Mouse (Mus musculus): Measurements from ENCODE around the gene Gm10271.

The Gm10271 gene

DNA sequence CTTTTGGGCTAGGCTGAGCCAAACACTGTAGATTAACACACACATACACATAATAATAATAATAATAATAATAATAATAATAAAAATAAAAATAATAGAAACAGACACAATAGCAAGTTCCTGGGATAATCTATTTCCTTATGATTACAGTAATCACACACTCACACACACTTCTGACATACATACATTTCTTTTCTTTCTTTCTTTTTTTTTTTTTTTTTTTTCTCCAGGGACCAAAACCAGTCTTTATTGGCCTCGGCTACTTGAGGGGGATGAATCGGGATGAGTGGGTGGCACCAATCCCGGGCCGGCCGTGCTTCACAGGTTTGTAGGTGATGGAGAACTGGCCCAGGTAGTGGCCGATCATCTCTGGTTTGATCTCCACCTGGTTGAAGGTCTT lies at the start of gene Gm10271:
TSS of gene Gm10271 (minus strand) at position 101 of the 400 bp plus-strand sequence.
- no peak for DNase-seq

DNA sequence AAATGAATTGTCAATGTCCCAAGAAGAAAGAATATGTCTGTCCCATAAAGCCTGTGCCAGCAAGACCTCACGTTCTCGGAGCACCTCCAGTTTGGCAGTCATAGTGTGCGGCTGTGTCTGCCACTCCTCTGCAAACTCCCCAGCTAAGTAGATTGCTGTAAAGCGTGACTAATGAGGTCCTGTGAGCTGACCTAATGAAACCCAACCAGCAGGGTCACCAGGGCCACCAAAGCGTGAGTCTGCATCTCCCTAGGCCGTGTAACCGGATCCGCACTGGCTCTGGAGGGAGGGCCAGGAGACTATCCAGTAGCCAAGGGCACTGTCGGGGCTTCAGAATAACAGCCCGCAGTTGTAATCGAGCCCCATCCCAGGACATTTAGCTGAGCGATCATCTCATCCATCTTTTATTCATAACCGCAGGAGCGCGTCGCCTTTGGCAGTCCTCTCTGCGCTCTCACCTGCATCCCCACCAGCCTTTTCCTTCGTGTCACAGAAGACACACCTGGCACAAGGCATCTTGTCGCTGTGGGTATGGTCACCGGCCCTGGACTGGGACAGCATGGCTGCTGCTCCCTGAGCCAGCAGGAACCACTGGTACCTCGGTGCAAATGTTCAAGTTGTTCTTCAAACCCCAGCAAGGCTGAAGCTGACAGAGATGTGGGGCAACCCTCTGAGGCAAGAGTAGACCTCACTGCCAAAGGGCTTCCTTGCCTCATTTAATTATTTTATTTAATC lies 48.8 kb upstream of the Gm10271 start:
- peak; percentile 68 to 74 for DNase-seq

- DNase-seq, result no peak
Measured at GRCm38 (mm10) chr10:117018281-117018840, 46.0 kb upstream of the Gm10271 start.

DNA sequence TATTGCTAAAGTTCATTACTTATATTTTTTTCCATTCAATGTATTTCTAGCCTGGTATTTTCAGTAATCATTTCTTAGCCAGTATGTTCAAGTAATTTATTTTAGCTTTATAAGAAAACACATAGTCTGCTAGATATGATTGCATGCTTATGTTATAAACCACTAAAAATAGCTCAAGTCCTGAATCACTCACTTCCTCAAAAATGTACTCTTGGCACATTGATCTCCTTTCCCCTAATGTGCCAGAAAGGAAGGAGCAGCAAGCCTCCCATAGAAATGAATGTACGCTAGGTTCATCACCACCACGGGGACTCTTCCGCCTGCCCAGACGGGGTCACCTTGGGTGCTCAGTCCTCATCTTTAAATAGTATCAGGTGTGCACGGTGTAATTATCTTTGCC lies 42.2 kb upstream of the Gm10271 start:
- no peak for DNase-seq

DNA sequence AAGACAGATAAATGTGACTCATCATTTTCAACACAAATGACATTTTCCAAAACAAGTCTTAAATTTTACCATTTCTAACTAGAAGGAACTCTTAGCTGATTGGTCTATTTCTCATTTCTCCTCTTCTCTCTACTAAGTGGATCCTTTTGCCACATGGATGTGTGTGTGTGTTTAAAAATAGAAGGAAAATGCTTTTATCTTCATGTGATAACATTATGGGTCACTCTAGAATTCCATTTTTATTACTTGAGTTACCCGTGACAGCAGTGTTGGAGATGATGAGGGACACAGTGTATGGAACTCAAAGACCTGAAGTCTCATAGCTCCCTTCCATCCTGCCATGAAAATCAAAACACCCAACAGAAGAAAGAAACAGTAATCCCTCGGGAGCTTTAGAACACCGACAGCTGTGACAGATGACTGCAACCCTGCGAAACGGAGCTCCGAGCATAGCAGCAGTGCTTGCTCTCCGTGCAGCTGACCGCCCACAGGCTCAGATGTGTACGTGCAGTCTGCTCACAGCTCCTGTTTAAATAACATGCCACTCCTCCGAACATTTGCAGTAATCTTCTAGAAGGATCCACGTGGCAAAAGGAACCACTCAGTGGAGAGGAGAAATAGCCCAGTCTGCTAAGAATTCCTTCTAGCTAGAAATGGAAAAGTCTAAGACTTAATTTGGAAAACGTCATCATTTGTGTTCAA lies 41.4 kb upstream of the Gm10271 start:
- DNase-seq, result no peak

DNA sequence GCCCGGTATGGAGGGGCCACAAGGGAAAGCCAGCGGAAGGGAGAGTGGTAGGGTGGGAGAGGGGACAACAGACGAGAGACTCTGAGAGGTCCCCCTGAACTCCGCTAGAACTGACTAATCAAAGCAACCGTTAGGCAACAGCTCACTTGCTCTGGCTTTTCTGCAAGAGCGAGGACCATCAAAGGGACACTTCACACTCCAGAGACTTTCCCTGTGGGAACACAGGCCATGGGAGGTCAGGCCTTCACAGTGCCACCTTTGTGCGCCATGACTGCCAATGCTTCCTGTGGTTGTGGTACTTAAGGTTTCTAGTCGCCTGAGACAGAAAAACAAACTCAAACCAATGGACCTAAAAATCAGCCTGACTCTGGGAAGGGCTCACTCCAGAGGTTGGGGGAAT lies 38.6 kb upstream of the Gm10271 start:
- no peak for DNase-seq

GRCm38 (mm10) chr10:117009691-117010090 lies 37.3 kb upstream of the Gm10271 start:
- peak; percentile 42 to 54 for DNase-seq

DNA sequence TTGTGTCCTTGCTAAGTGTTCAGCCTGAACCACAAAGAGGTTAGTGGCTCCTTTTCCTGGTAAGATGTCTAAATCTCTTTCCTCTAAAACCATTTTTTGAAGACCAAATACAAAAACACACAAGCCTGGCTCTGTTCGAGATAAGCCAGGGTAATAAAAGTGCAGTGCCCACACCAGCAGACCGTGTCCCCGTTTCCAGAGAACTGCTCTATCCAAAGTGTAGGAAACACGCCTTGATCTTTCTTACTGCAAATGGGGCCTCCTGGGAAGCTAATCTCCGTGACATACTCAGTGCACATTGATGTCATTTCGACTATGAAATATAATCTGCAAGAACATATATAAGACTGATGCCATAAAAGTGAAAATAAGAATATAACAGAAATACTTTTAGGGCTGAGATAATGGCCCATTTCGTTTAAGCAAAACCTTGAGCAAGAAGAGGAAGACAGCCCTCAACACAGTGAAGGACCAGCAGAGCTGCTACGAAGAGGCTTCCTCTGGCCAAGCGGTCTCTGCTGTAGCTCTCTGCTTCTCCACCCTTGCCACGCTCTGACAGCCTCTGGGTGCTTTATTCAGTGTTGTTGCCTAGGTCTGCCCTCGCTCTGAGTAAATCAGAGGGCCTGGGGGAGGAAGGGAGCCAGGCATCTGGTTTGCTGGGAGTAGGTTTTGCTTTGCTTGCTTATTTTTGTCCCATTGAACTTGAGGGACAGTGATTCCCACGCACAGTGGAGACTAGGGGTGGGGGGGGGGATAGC lies 33.5 kb upstream of the Gm10271 start:
- DNase-seq, result no peak

DNA sequence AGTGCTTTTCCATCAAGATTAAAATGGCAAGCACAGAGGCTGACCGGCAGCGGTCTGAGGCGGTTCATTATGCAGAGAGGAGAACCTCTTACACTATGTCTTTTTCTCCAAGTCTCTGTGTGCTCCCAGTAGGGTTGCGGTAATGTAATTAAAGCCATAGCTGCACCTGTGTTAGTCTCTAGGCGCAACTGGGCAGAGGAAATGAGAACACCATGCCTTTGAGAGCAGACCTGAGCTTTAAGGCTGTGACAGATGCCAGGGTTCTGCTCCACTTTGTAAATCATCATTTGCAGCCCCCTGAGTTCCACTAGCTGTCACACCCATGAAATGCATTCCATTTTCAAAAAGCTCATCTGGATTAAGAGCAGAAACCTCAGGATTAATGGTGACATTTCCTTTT lies 32.3 kb upstream of the Gm10271 start:
- no peak for DNase-seq

GRCm38 (mm10) chr10:117000975-117001374 lies 28.6 kb upstream of the Gm10271 start:
- no peak for DNase-seq

DNA sequence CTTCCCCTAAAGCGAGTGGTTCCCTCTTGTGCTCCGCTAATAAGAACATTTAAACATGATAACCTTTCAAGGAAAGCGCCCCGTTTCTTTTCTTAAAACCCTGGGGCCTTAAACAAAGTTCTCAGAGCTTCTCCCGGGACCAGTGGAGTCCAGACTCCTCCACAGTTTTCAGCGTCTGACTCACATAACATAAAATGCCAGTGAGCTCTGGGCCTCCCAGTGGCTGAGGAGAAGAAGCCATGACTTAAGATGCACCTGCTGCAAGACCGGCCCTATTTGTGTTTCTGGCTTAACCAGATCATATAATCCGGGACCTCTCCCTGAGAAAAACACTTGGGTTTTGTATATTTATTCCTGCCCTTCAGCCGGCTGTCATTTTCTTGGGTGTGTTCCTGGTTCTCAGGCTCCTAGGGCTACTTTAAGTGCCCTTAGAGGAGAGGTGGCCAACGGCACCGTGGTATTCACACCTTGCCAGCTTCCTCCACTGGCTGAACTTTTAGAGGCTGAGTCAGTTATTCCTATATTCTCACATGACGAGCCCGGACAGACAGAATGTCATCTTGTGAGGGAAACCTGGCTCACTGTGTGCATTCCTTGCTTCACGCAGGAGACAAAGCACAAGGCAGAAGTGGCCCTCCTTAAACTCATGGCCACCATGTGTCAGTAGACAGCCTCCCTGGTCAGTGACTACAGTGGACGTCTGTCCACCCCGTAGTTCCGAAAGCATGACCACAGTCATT lies 26.5 kb upstream of the Gm10271 start:
- DNase-seq, result no peak

DNA sequence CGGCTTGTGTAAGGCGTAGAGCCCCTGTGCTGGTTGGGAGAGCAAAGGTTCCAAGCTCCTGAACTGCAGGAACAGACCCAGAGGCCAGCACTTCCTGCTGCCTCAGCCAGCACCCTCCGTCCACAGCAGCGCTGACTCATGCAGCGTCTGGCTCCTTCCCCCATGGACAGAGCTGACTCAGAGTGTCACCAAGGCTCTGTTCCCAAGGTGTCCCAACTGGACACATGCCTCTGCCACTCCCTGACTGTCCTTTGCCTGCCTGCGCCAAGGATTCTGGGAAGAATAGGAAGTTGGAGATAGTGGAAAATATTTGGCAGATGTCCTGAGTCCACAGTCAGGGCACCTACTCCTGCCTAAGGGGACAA lies 23.8 kb upstream of the Gm10271 start:
- DNase-seq, result peak; percentile 73 to 75

DNA sequence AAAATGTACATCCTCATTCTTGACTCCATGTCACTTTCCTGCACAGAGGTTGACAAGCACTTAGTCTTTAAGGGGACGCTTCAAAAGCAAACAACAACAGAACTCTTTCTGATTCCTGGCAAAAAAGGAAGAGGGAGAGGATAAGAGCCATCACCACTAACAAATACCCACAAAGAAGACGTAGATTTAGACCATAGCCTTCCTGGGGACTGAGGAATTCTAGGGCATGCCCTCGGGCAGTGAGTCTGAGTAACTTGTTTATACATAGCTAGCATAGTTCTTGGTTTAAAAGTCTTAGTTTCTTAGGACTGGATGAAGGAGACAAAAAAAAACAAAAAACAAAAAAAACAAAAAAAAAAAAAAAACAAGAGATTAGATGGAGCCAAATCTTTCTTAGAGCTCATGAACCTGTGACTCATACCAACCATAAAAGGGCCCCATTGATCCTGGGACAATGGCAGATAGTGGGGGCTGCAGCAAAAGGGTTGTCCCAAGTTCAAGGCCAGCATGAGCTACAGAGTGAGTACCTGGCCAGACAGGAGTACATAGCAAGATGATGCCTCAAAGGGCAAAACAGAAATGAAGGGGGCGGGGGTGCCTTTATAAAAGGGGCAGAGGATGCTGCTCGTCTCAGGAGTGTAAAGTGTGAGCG lies 23.3 kb upstream of the Gm10271 start:
- DNase-seq, result no peak

DNA sequence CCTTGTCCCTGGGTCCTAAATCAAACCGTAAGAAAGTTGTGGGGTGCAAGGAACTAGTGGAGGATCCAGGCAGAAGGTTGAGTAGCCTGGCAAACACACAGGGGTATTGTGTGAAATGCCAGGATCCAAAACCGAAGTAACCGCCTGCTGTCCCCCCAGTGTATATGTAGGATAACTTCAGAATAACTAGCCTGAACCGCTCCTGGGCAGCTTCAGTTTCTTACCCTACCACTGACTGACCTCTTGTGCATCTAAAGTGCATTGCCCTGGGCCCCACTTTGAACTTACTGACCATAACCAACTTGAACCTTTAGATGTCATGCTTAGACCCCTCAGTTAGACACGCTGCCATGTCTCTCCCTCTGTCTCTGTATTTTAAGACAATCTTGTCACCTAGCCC lies 22.8 kb upstream of the Gm10271 start:
- no peak for DNase-seq

GRCm38 (mm10) chr10:116993971-116994370 lies 21.6 kb upstream of the Gm10271 start:
- DNase-seq, result no peak

- no peak for DNase-seq
Measured at GRCm38 (mm10) chr10:116986264-116987082, 14.1 kb upstream of the Gm10271 start, which contains the start of gene Best3. TSS of gene Best3 (plus strand) at chr10:116986314.

- DNase-seq, result no peak
Measured at GRCm38 (mm10) chr10:116984836-116985235, 12.4 kb upstream of the Gm10271 start.

GRCm38 (mm10) chr10:116982526-116982925 lies 10.1 kb upstream of the Gm10271 start:
- DNase-seq, result no peak

DNA sequence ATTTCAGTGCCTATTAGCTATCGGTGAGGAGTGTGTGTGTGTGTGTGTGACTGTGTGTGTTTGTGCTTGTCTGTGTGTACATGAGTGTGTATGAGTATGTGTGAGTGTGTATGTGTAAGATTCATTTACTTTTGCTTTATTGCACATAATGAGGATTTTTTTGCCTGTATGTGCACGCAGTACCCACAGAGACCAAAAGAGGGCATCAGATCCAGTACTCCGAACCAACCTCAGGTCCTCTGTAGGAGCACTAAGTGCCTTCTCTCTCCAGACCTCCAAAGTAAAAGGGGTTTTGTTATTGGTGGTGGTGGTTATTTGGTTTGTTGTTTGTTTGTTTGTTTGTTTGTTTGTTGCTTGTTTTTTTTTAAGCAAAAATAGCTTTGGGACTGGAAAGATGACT lies 8.5 kb upstream of the Gm10271 start:
- DNase-seq, result peak in 1 of 2 experiments; percentile 78

- DNase-seq, result peak; percentile 64 to 80
Measured at GRCm38 (mm10) chr10:116980273-116980672, 7.9 kb upstream of the Gm10271 start.

DNA sequence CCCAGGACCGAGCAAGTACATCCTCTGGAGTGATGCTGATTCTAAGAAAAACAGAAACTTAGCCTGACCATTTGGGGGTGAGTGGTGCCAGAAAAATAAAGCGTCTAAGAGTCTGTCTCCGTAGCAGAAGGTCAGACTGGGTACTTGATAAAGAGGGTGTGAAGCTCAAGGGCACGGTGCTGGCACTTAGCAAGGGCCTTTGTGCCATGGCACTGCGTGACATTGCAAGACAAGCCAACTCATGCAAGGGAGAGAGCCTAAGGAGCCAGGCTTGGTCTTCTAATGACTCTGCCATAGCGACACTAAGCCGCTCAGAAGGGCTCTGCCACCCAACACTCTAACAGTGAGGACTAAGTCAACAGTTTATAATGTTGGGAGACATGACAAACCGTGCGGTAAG lies 6.4 kb upstream of the Gm10271 start:
- peak in 1 of 2 experiments; percentile 19 for DNase-seq

All from kidney, postnatal 36 days (tissue).